Comparison of ENCODE assay signal across 9 mouse cellular contexts in the genomic region with DNA sequence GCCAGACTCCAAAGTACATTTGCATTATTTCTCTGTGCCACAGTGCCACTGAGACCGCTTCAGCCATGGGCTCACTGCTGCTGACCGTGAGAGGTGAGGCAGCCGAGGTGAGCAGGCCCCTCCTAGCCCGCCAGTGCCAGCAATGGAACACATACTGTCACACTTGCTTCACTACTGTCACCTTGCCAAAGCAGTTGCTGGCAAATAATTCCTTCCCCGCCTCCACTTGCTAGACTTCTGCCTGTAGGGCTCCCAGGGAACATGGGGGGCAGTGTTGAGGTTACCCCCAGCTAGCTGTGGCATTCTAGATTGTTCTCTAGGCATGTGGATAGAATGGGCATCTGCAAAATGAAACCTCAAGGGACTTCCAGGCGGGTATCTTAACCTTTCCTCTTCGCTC. TPM values are rescaled to one million over a fixed set of nuclear protein-coding genes. Genes with fewer than 3 reads are reported as not detected.
DNase-seq lines count a peak whose midpoint lies in the region; ATAC-seq and TF ChIP-seq lines count a peak whose summit lies in the region.
"Had no signal": no experiment of that assay in that cellular context is flagged by ENCODE, and none has a peak within 500 bp of the region (broad histone marks: within the 10 kb centered on the region; RNA-seq: fewer than 3 reads in every experiment).

No protein-coding gene starts in this region.

- no peaks in the 10 kb centered on the region for H3K36me3 ChIP-seq in thymus, adult 2 months (ENCODE audit: control insufficient read depth, insufficient read depth, low read length)
- H3K36me3 ChIP-seq: limb, embryonic 13.5 days had no signal

- 73% methylated on average over 7 of the region's 7 CpGs for WGBS in thymus, adult 2 months

- TF ChIP-seq CTCF in left cerebral cortex, adult 2 months (IDR thresholded peaks at IDR 0.05), result peak; percentile 26; the same call in 1 of the 2 replicates
- no peak for TF ChIP-seq CTCF in thymus, adult 2 months (IDR thresholded peaks at IDR 0.05; ENCODE audit: borderline replicate concordance, control insufficient read depth, extremely low read depth, insufficient read depth, low read length, poor library complexity)

- peaks cover 15% of the 10 kb centered on the region; the same call in 1 of the 2 replicates for H3K27me3 ChIP-seq in thymus, adult 2 months (ENCODE audit: control insufficient read depth, insufficient read depth, low read length)

- peak; percentile 74; the same call in 1 of the 2 replicates for ATAC-seq in cerebellum, adult (ENCODE audit: insufficient number of reproducible peaks, low FRiP score, low TSS enrichment)

- no peak overlapping the region for H3K4me3 ChIP-seq in left cerebral cortex, adult 2 months
- no peak overlapping the region for H3K4me3 ChIP-seq in thymus, adult 2 months (ENCODE audit: control insufficient read depth, insufficient read depth, low read length)
- H3K4me3 ChIP-seq: limb, embryonic 13.5 days had no signal

- H3K4me1 ChIP-seq in thymus, adult 2 months (replicated peaks; ENCODE audit: control insufficient read depth, insufficient read depth, low read length), result peaks cover 4% of the 10 kb centered on the region

- no peak for TF ChIP-seq POLR2A in thymus, adult 2 months (IDR thresholded peaks at IDR 0.05; ENCODE audit: control insufficient read depth, extremely low read depth, insufficient read depth, low read length, poor library complexity)

- intact Hi-C loops in left cerebral cortex, adult 2 months (cut with DNase I), result loop anchor here (10.0 kb wide), 1 partner anchor 208 kb away; no protein-coding TSS in a partner anchor

- peak overlapping the region; percentile 69 for H3K27ac ChIP-seq in left cerebral cortex, adult 2 months
- H3K27ac ChIP-seq in thymus, adult 2 months (ENCODE audit: control insufficient read depth, insufficient read depth, low read length), result no peak overlapping the region
- H3K27ac ChIP-seq: limb, embryonic 13.5 days had no signal

- DNase-seq in left cerebral cortex, adult 2 months (ENCODE audit: extremely low spot score in 1 of 2, low spot score in 2 of 2), result peak in 1 of 2 experiments; percentile 41
- no peak for DNase-seq in left cerebral cortex, adult 11 months (ENCODE audit: low spot score)
- DNase-seq in heart, adult 8-10 months (ENCODE audit: low spot score), result peak; percentile 70
- peak; percentile 39 to 48 for DNase-seq in layer of hippocampus, postnatal 25 days (ENCODE audit: extremely low spot score in 1 of 2, low spot score in 1 of 2)
- DNase-seq in thymus, postnatal 10 days (ENCODE audit: low spot score in 2 of 2), result no peak
- DNase-seq in thymus, adult 2 months, result no peak
- DNase-seq in Muller cell, postnatal 12 days (ENCODE audit: inconsistent ontology term), result no peak

RNA-seq across cellular contexts. Expression of gene Mapt, which starts 6.0 kb away (rescaled TPM):
- 100 to 1,000 TPM; 353 to 364 TPM for total RNA-seq in left cerebral cortex, adult 2 months (2021)
- total RNA-seq in heart, adult 8-10 months (2022), result 100 to 1,000 TPM in 1 of 4 experiments, 10 to 100 TPM in 3; 85.8 to 115 (median 96.0) TPM
- 100 to 1,000 TPM; 275 to 302 TPM for total RNA-seq in layer of hippocampus, postnatal 25 days (2021)
- 0.62 and 1.4 TPM in 2 replicates for polyA plus RNA-seq in thymus, adult 2 months (2012; rRNA removed)

RNA-seq across cellular contexts. Expression of gene Sppl2c, which starts 51.1 kb away (rescaled TPM):
- not detected for total RNA-seq in left cerebral cortex, adult 2 months (2021)
- not detected for total RNA-seq in heart, adult 8-10 months (2022)
- total RNA-seq in layer of hippocampus, postnatal 25 days (2021), result not detected
- 0.22 TPM in 1 of 2 replicates, not detected in the other for polyA plus RNA-seq in thymus, adult 2 months (2012; rRNA removed)
- polyA plus RNA-seq: limb, embryonic 13.5 days had no signal

Comparison
In these comparisons a context has a peak if more than half of its experiments do, and no peak if none do; other contexts are left out.
1. DNase-seq: peak in heart, adult 8-10 months (single experiment) and layer of hippocampus, postnatal 25 days (2 of 2); none in left cerebral cortex, adult 11 months (single experiment), thymus, postnatal 10 days (0 of 2), thymus, adult 2 months (single experiment) and Muller cell, postnatal 12 days (single experiment).